Mouse (Mus musculus) C2C12 (cell line): ENCODE results near the gene Atxn7. TPM values are rescaled to one million over a fixed set of nuclear protein-coding genes. Genes with fewer than 3 reads are reported as not detected.
A peak's percentile ranks its signal among the peaks of the same experiment; 100 is the strongest.

Experiments
- H3K27me3 ChIP-seq: one replicate; pipeline ENCODE4 v1.6.1; 2011; ENCODE audit not compliant: control insufficient read depth, insufficient read depth, insufficient read length
- H3K36me3 ChIP-seq: one replicate; pipeline ENCODE4 v1.6.1; 2011; ENCODE audit not compliant: control insufficient read depth, insufficient read depth
- H3K4me3 ChIP-seq: one replicate; pipeline ENCODE4 v1.5.1; 2011; ENCODE audit warnings: mild to moderate bottlenecking, control low read depth; ENCODE audit not compliant: poor library complexity, insufficient read depth, severe bottlenecking
- H3K79me2 ChIP-seq: one replicate; pipeline ENCODE4 v1.6.1; 2011; ENCODE audit not compliant: control insufficient read depth, insufficient read depth
- H3K79me3 ChIP-seq: one replicate; pipeline ENCODE4 v1.6.1; 2011; ENCODE audit warnings: low read depth, control low read depth
- H3ac ChIP-seq: one replicate; pipeline ENCODE3; 2011; ENCODE audit warnings: low read depth; ENCODE audit not compliant: control insufficient read depth, insufficient read length
- CEBPB ChIP-seq: IDR thresholded peaks from one replicate; pipeline ENCODE4 v1.6.1; 2011; ENCODE audit warnings: low read depth, mild to moderate bottlenecking, control low read depth, moderate library complexity
- CTCF ChIP-seq: IDR thresholded peaks from one replicate; pipeline ENCODE4 v1.5.1; 2011; ENCODE audit not compliant: control insufficient read depth, insufficient read depth, insufficient read length
- FOSL1 ChIP-seq: IDR thresholded peaks from one replicate; pipeline ENCODE4 v1.8.0; 2011; ENCODE audit warnings: mild to moderate bottlenecking, low read length; ENCODE audit not compliant: poor library complexity, insufficient read depth, severe bottlenecking
- MAX ChIP-seq: IDR thresholded peaks from one replicate; pipeline ENCODE4 v1.6.1; 2011; ENCODE audit warnings: mild to moderate bottlenecking, control low read depth
- MYOD1 ChIP-seq: IDR thresholded peaks from one replicate; pipeline ENCODE4 v1.6.1; 2011; ENCODE audit warnings: low read depth; ENCODE audit not compliant: control insufficient read depth, insufficient read length
- MYOG ChIP-seq: IDR thresholded peaks from one replicate; pipeline ENCODE4 v1.6.1; 2011; ENCODE audit not compliant: control insufficient read depth, insufficient read length; ENCODE audit errors: extremely low read depth
- USF1 ChIP-seq: IDR thresholded peaks from one replicate; pipeline ENCODE4 v1.6.1; 2011; ENCODE audit warnings: low read depth, mild to moderate bottlenecking, control low read depth, moderate library complexity
- long read RNA-seq, 2 experiments: library from polyadenylated mRNA; unstranded; transcript quantifications; one replicate each; pipeline ENCODE4 v2.0.0; 2019 to 2020
- polyA plus RNA-seq: library from polyadenylated mRNA; unstranded; fragments of >200 nt; fragmentation: generic; extraction: Trizol; gene quantifications from one replicate; pipeline ENCODE4 v1.2.1, GENCODE M21; 2012; ENCODE audit warnings: missing spikeins

Gene Atxn7
- 1.9 TPM for polyA plus RNA-seq
- long read RNA-seq, experiment 1, partial matches to known transcripts, result 0 of 1 reads
- long read RNA-seq, experiment 1, other reads (novel, unspliced or antisense), result 1 of 1 reads
- long read RNA-seq, experiment 2, partial matches to known transcripts, result 5 of 7 reads
- long read RNA-seq, experiment 2, other reads (novel, unspliced or antisense), result 2 of 7 reads

- Histone ChIP-seq H3K36me3 (no peaks in the 10 kb centered on the region), H3K4me3 (peak within 1 kb of the TSS; percentile 60), H3K79me2 (peaks cover 41% of the 10 kb centered on the region), H3K79me3 (peaks cover 32% of the 10 kb centered on the region), H3K27me3 (no peaks in the 10 kb centered on the region), H3ac (peak within 1 kb of the TSS; percentile 80)
- TF ChIP-seq MYOD1 (no peak), MAX (no peak), FOSL1 (no peak), USF1 (no peak), CEBPB (no peak), CTCF (no peak), MYOG (no peak)
Observed at GRCm38 (mm10) chr14:13961401-13962112, at the start of gene Atxn7, which contains the start of gene Thoc7. Gene Atxn7, plus strand, starts transcription at chr14:13961440. Gene Thoc7, minus strand, starts transcription at chr14:13961852.

GRCm38 (mm10) chr14:13914387-13915082 is 46.7 kb upstream of the Atxn7 start, which contains the start of gene Gm281:
Gene Gm281, minus strand, starts transcription at chr14:13914478.
- no peaks in the 10 kb centered on the region for H3K79me3 ChIP-seq
- no peak within 1 kb of the TSS for H3ac ChIP-seq
- H3K4me3 ChIP-seq, result no peak within 1 kb of the TSS
- H3K27me3 ChIP-seq, result no peaks in the 10 kb centered on the region
- H3K79me2 ChIP-seq, result no peaks in the 10 kb centered on the region
- H3K36me3 ChIP-seq, result no peaks in the 10 kb centered on the region
- no peak for TF ChIP-seq CEBPB
- TF ChIP-seq MYOG, result no peak
- no peak for TF ChIP-seq USF1
- TF ChIP-seq MYOD1, result no peak
- no peak for TF ChIP-seq FOSL1
- TF ChIP-seq MAX, result no peak
- TF ChIP-seq CTCF, result no peak

DNA sequence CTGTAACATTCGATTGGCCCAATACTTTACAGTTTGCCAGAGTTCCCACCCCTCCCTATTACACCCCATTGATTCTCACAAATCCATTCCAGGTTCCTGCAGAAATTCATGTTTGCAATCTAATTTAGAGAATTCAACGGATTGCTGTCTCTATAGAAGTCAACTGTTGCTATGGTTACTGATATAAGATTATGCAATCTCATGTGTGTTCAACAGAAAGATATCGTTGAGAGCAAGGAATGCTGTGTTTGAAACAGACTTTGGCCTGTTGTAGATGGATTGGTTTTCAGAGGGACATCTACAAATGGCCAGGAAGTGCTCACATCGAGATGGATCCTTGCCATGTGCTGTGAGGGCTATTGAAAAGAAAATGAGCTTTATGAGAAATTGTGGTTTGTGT is 46.0 kb upstream of the Atxn7 start:
- Histone ChIP-seq H3K27me3 (no peaks in the 10 kb centered on the region), H3K79me2 (no peaks in the 10 kb centered on the region), H3K36me3 (no peaks in the 10 kb centered on the region), H3K4me3 (no peak overlapping the region), H3K79me3 (no peaks in the 10 kb centered on the region), H3ac (no peak overlapping the region)
- TF ChIP-seq CEBPB, result no peak
- TF ChIP-seq CTCF, result no peak
- TF ChIP-seq USF1, result no peak
- no peak for TF ChIP-seq MYOG

DNA sequence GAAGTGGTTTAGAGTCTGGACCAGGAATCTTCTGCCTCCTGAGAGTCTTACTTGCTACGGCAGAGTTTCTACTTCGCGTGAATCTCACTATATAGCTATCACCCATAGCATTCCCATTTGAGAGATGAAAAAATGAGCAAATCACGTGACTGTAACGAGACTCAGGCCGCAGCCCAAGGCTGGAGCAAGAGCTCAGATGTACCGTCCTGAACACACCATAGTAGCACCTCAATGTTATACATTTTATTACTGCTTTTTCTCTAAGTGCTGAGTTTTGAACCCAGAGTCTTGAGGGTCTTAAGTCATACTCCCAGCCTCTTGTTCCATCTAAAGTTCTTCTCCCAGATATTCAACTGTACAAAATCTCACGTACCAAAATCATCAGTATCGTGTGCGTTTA is 44.0 kb upstream of the Atxn7 start:
- TF ChIP-seq FOSL1, result no peak
- no peak for TF ChIP-seq CEBPB
- no peak for TF ChIP-seq USF1
- TF ChIP-seq MYOD1, result no peak
- TF ChIP-seq MYOG, result no peak
- TF ChIP-seq CTCF, result no peak
- TF ChIP-seq MAX, result no peak
- H3ac ChIP-seq, result no peak overlapping the region
- no peaks in the 10 kb centered on the region for H3K79me3 ChIP-seq
- no peaks in the 10 kb centered on the region for H3K79me2 ChIP-seq
- no peaks in the 10 kb centered on the region for H3K36me3 ChIP-seq
- H3K4me3 ChIP-seq, result no peak overlapping the region
- no peaks in the 10 kb centered on the region for H3K27me3 ChIP-seq

- no peaks in the 10 kb centered on the region for H3K79me3 ChIP-seq
- no peak overlapping the region for H3K4me3 ChIP-seq
- H3K79me2 ChIP-seq, result no peaks in the 10 kb centered on the region
- H3ac ChIP-seq, result no peak overlapping the region
- TF ChIP-seq CEBPB, result no peak
- peak; percentile 23 for TF ChIP-seq CTCF
- H3K27me3 ChIP-seq, result no peaks in the 10 kb centered on the region
- no peaks in the 10 kb centered on the region for H3K36me3 ChIP-seq
Observed at GRCm38 (mm10) chr14:13917630-13918029, 43.6 kb upstream of the Atxn7 start.
